Mouse (Mus musculus): Measurements from ENCODE around the gene Ticam1. TPM values are rescaled to one million over a fixed set of nuclear protein-coding genes. Genes with fewer than 3 reads are reported as not detected.

Ticam1 gene
- polyA plus RNA-seq (2015; fragmentation: Nextera tagmentation; extraction: Ambion mirVana): 1.5 and 1.9 TPM in 2 replicates

GRCm38 (mm10) chr17:56276643-56277566, at the start of gene Ticam1:
Ticam1 (minus strand) TSS chr17:56276786.
- H3K4me2 ChIP-seq (ENCODE audit: low read length): peak within 1 kb of the TSS; percentile 82
- H3K36me3 ChIP-seq (ENCODE audit: control insufficient read depth, insufficient read depth, low read length): no peaks in the 10 kb centered on the region
- H3K9ac ChIP-seq (ENCODE audit: low read depth, low read length): peak within 1 kb of the TSS; percentile 69
- peak within 1 kb of the TSS; percentile 50 for H3K4me3 ChIP-seq (ENCODE audit: low read length)
- peaks cover 12% of the 10 kb centered on the region for H3K4me1 ChIP-seq (ENCODE audit: control insufficient read depth, insufficient read depth, low read depth, low read length)
- H3K27me3 ChIP-seq (replicated peaks; ENCODE audit: control insufficient read depth, insufficient read depth, low read length): no peaks in the 10 kb centered on the region
- peak within 1 kb of the TSS; percentile 66 for H3K27ac ChIP-seq (ENCODE audit: low read depth, low read length)
- H3K9me3 ChIP-seq (ENCODE audit: control insufficient read depth, low read length): no peaks in the 10 kb centered on the region
- peak; percentile 84 for ATAC-seq
- 9% methylated on average over 17 of the region's 21 CpGs for WGBS

GRCm38 (mm10) chr17:56325450-56326152, 49.0 kb upstream of the Ticam1 start, which contains the start of gene Kdm4b:
Kdm4b (plus strand) TSS chr17:56326062.
- under 1% methylated on average over 53 of the region's 57 CpGs for WGBS
- H3K4me1 ChIP-seq (ENCODE audit: control insufficient read depth, insufficient read depth, low read depth, low read length): peaks cover 28% of the 10 kb centered on the region
- ATAC-seq: peak; percentile 100
- H3K9me3 ChIP-seq (ENCODE audit: control insufficient read depth, low read length): no peaks in the 10 kb centered on the region
- H3K36me3 ChIP-seq (ENCODE audit: control insufficient read depth, insufficient read depth, low read length): no peaks in the 10 kb centered on the region
- no peaks in the 10 kb centered on the region for H3K27me3 ChIP-seq (replicated peaks; ENCODE audit: control insufficient read depth, insufficient read depth, low read length)
- H3K27ac ChIP-seq (ENCODE audit: low read depth, low read length): peak within 1 kb of the TSS; percentile 97
- peak within 1 kb of the TSS; percentile 98 for H3K9ac ChIP-seq (ENCODE audit: low read depth, low read length)
- H3K4me2 ChIP-seq (ENCODE audit: low read length): peak within 1 kb of the TSS; percentile 80
- peak within 1 kb of the TSS; percentile 94 for H3K4me3 ChIP-seq (ENCODE audit: low read length)

- WGBS: 66% methylated on average over 3 of the region's 3 CpGs
- peaks cover 17% of the 10 kb centered on the region for H3K4me1 ChIP-seq (ENCODE audit: control insufficient read depth, insufficient read depth, low read depth, low read length)
- H3K9me3 ChIP-seq (ENCODE audit: control insufficient read depth, low read length): no peaks in the 10 kb centered on the region
- H3K36me3 ChIP-seq (ENCODE audit: control insufficient read depth, insufficient read depth, low read length): no peaks in the 10 kb centered on the region
- no peak overlapping the region for H3K4me2 ChIP-seq (ENCODE audit: low read length)
- no peak overlapping the region for H3K4me3 ChIP-seq (ENCODE audit: low read length)
- ATAC-seq: no peak
- H3K27me3 ChIP-seq (replicated peaks; ENCODE audit: control insufficient read depth, insufficient read depth, low read length): no peaks in the 10 kb centered on the region
- no peak overlapping the region for H3K9ac ChIP-seq (ENCODE audit: low read depth, low read length)
- no peak overlapping the region for H3K27ac ChIP-seq (ENCODE audit: low read depth, low read length)
Measured at GRCm38 (mm10) chr17:56324419-56324818, 47.8 kb upstream of the Ticam1 start.

- no peak for ATAC-seq
- Histone ChIP-seq H3K27me3 (replicated peaks; ENCODE audit: control insufficient read depth, insufficient read depth, low read length) (no peaks in the 10 kb centered on the region), H3K36me3 (ENCODE audit: control insufficient read depth, insufficient read depth, low read length) (no peaks in the 10 kb centered on the region), H3K9ac (ENCODE audit: low read depth, low read length) (no peak overlapping the region), H3K9me3 (ENCODE audit: control insufficient read depth, low read length) (no peaks in the 10 kb centered on the region), H3K27ac (ENCODE audit: low read depth, low read length) (no peak overlapping the region), H3K4me3 (ENCODE audit: low read length) (no peak overlapping the region), H3K4me1 (ENCODE audit: control insufficient read depth, insufficient read depth, low read depth, low read length) (peaks cover 13% of the 10 kb centered on the region), H3K4me2 (ENCODE audit: low read length) (no peak overlapping the region)
- 88% methylated on average over 15 of the region's 15 CpGs for WGBS
Measured at GRCm38 (mm10) chr17:56309191-56309945, 32.8 kb upstream of the Ticam1 start.

GRCm38 (mm10) chr17:56308088-56308487, 31.5 kb upstream of the Ticam1 start:
- Histone ChIP-seq H3K4me2 (ENCODE audit: low read length) (no peak overlapping the region), H3K4me3 (ENCODE audit: low read length) (no peak overlapping the region), H3K9ac (ENCODE audit: low read depth, low read length) (no peak overlapping the region), H3K27ac (ENCODE audit: low read depth, low read length) (no peak overlapping the region), H3K27me3 (replicated peaks; ENCODE audit: control insufficient read depth, insufficient read depth, low read length) (no peaks in the 10 kb centered on the region), H3K36me3 (ENCODE audit: control insufficient read depth, insufficient read depth, low read length) (no peaks in the 10 kb centered on the region), H3K9me3 (ENCODE audit: control insufficient read depth, low read length) (no peaks in the 10 kb centered on the region), H3K4me1 (ENCODE audit: control insufficient read depth, insufficient read depth, low read depth, low read length) (peaks cover 19% of the 10 kb centered on the region)
- ATAC-seq: no peak
- 78% methylated on average over 6 of the region's 6 CpGs for WGBS

- Histone ChIP-seq H3K4me2 (ENCODE audit: low read length) (no peak overlapping the region), H3K4me3 (ENCODE audit: low read length) (no peak overlapping the region), H3K27ac (ENCODE audit: low read depth, low read length) (no peak overlapping the region), H3K27me3 (replicated peaks; ENCODE audit: control insufficient read depth, insufficient read depth, low read length) (no peaks in the 10 kb centered on the region; the same call in 1 of the 2 replicates), H3K9me3 (ENCODE audit: control insufficient read depth, low read length) (no peaks in the 10 kb centered on the region), H3K36me3 (ENCODE audit: control insufficient read depth, insufficient read depth, low read length) (no peaks in the 10 kb centered on the region), H3K9ac (ENCODE audit: low read depth, low read length) (no peak overlapping the region), H3K4me1 (ENCODE audit: control insufficient read depth, insufficient read depth, low read depth, low read length) (peaks cover 24% of the 10 kb centered on the region)
- ATAC-seq: no peak
- 68% methylated on average over 8 of the region's 8 CpGs for WGBS
Measured at GRCm38 (mm10) chr17:56305826-56306225, 29.2 kb upstream of the Ticam1 start.

GRCm38 (mm10) chr17:56305156-56305555, 28.6 kb upstream of the Ticam1 start:
- H3K9ac ChIP-seq (ENCODE audit: low read depth, low read length): peak overlapping the region; percentile 75

GRCm38 (mm10) chr17:56304718-56305117, 28.1 kb upstream of the Ticam1 start:
- 16% methylated on average over 11 of the region's 11 CpGs for WGBS

More at GRCm38 (mm10) chr17:56305156-56305555, 28.6 kb upstream of the Ticam1 start:
- Histone ChIP-seq H3K27me3 (replicated peaks; ENCODE audit: control insufficient read depth, insufficient read depth, low read length) (no peaks in the 10 kb centered on the region; the same call in 1 of the 2 replicates), H3K4me3 (ENCODE audit: low read length) (peak overlapping the region; percentile 89), H3K36me3 (ENCODE audit: control insufficient read depth, insufficient read depth, low read length) (no peaks in the 10 kb centered on the region), H3K4me2 (ENCODE audit: low read length) (peak overlapping the region; percentile 96), H3K9me3 (ENCODE audit: control insufficient read depth, low read length) (no peaks in the 10 kb centered on the region), H3K4me1 (ENCODE audit: control insufficient read depth, insufficient read depth, low read depth, low read length) (peaks cover 24% of the 10 kb centered on the region), H3K27ac (ENCODE audit: low read depth, low read length) (no peak overlapping the region)
- no peak for ATAC-seq
- 23% methylated on average over 9 of the region's 9 CpGs for WGBS

More at GRCm38 (mm10) chr17:56304718-56305117, 28.1 kb upstream of the Ticam1 start:
- no peak overlapping the region for H3K27ac ChIP-seq (ENCODE audit: low read depth, low read length)
- H3K27me3 ChIP-seq (replicated peaks; ENCODE audit: control insufficient read depth, insufficient read depth, low read length): no peaks in the 10 kb centered on the region; the same call in 1 of the 2 replicates
- H3K4me2 ChIP-seq (ENCODE audit: low read length): peak overlapping the region; percentile 96
- H3K4me3 ChIP-seq (ENCODE audit: low read length): peak overlapping the region; percentile 89
- ATAC-seq: no peak
- no peaks in the 10 kb centered on the region for H3K9me3 ChIP-seq (ENCODE audit: control insufficient read depth, low read length)
- peaks cover 24% of the 10 kb centered on the region for H3K4me1 ChIP-seq (ENCODE audit: control insufficient read depth, insufficient read depth, low read depth, low read length)
- H3K9ac ChIP-seq (ENCODE audit: low read depth, low read length): peak overlapping the region; percentile 75
- H3K36me3 ChIP-seq (ENCODE audit: control insufficient read depth, insufficient read depth, low read length): no peaks in the 10 kb centered on the region
